10 mouse cellular contexts compared by ENCODE assay signal in genomic region chr7:136449286-136449685, GRCm38 (mm10).
DNase-seq lines count a peak whose midpoint lies in the region; ATAC-seq lines count a peak whose summit lies in the region.
"Had no signal": no experiment of that assay in that cellular context is flagged by ENCODE, and none has a peak within 500 bp of the region (broad histone marks: within the 10 kb centered on the region; RNA-seq: fewer than 3 reads in every experiment).

No protein-coding gene starts in this region.

- no peak for ATAC-seq in granulocyte monocyte progenitor cell, adult 5-6 weeks (replicated peaks; ENCODE audit: poor library complexity, severe bottlenecking)
- ATAC-seq: intestine, embryonic 15.5 days had no signal

- peak; percentile 42 for DNase-seq in adrenal gland, postnatal 10 days
- no peak for DNase-seq in adrenal gland, adult 8-10 months
- peak; percentile 61 for DNase-seq in heart, postnatal 4 days
- no peak for DNase-seq in heart, adult 18-20 months
- peak; percentile 46 for DNase-seq in lung, postnatal 10 days
- no peak for DNase-seq in lung, postnatal 25 days (ENCODE audit: low spot score)
- peak; percentile 5 for DNase-seq in adrenal gland, postnatal 25 days
- DNase-seq: thymus, postnatal 14 days had no signal

Comparison
In these comparisons a context has a peak if more than half of its experiments do, and no peak if none do; other contexts are left out.
1. DNase-seq: peak in adrenal gland, postnatal 10 days (single experiment), heart, postnatal 4 days (single experiment), lung, postnatal 10 days (single experiment) and adrenal gland, postnatal 25 days (single experiment); none in adrenal gland, adult 8-10 months (single experiment), heart, adult 18-20 months (0 of 2) and lung, postnatal 25 days (single experiment).